Mouse (Mus musculus) midbrain, embryonic 12.5 days (tissue): Measurements from ENCODE around the gene Lrfn4. TPM values are rescaled to one million over a fixed set of nuclear protein-coding genes. Genes with fewer than 3 reads are reported as not detected.

Source experiments
- microRNA-seq: library from miRNA; unstranded; fragments of <30 nt; microRNA quantifications from one replicate; pipeline ENCODE4, GENCODE M21; 2017
- polyA plus RNA-seq: library from polyadenylated mRNA; unstranded; fragments of >200 nt; fragmentation: Nextera tagmentation; extraction: Ambion mirVana; gene quantifications from 2 replicates; pipeline ENCODE4 v1.2.1, GENCODE M21; 2016

Gene Lrfn4
- polyA plus RNA-seq, 1 experiment from 2014 or later = 13.6 TPM

Small RNA genes lying within 50 kb of the gene (microRNA-seq; reads per million reads assigned to microRNA genes)
- gene Mir6986 = 2.1 reads per million

Other genes with a start within 250 kb of the Lrfn4 start
- 58.0 and 63.2 TPM in 2 replicates for gene Kdm2a, start 217.4 kb downstream of the Lrfn4 start, polyA plus RNA-seq
- gene Rhod, start 176.2 kb downstream of the Lrfn4 start, polyA plus RNA-seq = 6.7 and 10.3 TPM in 2 replicates
- gene Syt12, start 138.2 kb downstream of the Lrfn4 start, polyA plus RNA-seq = 1.5 and 1.9 TPM in 2 replicates
- not detected in 2 replicates for gene 2010003K11Rik, start 117.1 kb downstream of the Lrfn4 start, polyA plus RNA-seq
- 22.4 and 24.5 TPM in 2 replicates for gene Pcx, start 105.2 kb downstream of the Lrfn4 start, polyA plus RNA-seq
- 57.2 and 59.8 TPM in 2 replicates for gene Rce1, start 10.0 kb upstream of the Lrfn4 start, polyA plus RNA-seq
- gene Gm960, start 83.0 kb upstream of the Lrfn4 start, polyA plus RNA-seq = 4.4 and 6.5 TPM in 2 replicates
- 32.1 and 32.9 TPM in 2 replicates for gene Sptbn2, start 95.5 kb upstream of the Lrfn4 start, polyA plus RNA-seq
- 162 and 168 TPM in 2 replicates for gene Rbm4b, start 140.8 kb upstream of the Lrfn4 start, polyA plus RNA-seq
- gene Rbm4, start 178.2 kb upstream of the Lrfn4 start, polyA plus RNA-seq = 86.0 and 94.7 TPM in 2 replicates
- gene Gm21992, start 195.9 kb upstream of the Lrfn4 start, polyA plus RNA-seq = 47.3 and 50.1 TPM in 2 replicates
- 108 and 111 TPM in 2 replicates for gene Rbm14, start 196.0 kb upstream of the Lrfn4 start, polyA plus RNA-seq
- gene Ccs, start 223.7 kb upstream of the Lrfn4 start, polyA plus RNA-seq = 34.1 and 38.1 TPM in 2 replicates
- 0.15 TPM in 1 of 2 replicates, not detected in the other for gene Ccdc87, start 223.7 kb upstream of the Lrfn4 start, polyA plus RNA-seq
- gene Ctsf, start 239.5 kb upstream of the Lrfn4 start, polyA plus RNA-seq = 51.7 and 52.0 TPM in 2 replicates